Mouse (Mus musculus) heart, postnatal 14 days (tissue): ENCODE data around the gene Slc6a5. TPM values are rescaled to one million over a fixed set of nuclear protein-coding genes. Genes with fewer than 3 reads are reported as not detected.

ENCODE experiments used
- DNase-seq, 2 experiments: peaks; one replicate each; pipeline ENCODE4 v3.0.0; 2021 to 2022
- intact Hi-C: fragments of 180-260 bp; cut with DNase I; formaldehyde crosslinking; loops from one replicate; pipeline ENCODE4 v1.15.1; 2025
- total RNA-seq, 2 experiments: library from RNA; stranded (reverse); gene quantifications; 2 replicates each; pipeline ENCODE4 v1.2.3; 2021

The Slc6a5 gene
- total RNA-seq, 2 experiments from 2014 or later = not detected

- no peak for DNase-seq
- intact Hi-C loops = no loop called here
Observed at GRCm38 (mm10) chr7:49974841-49975440, 65.0 kb downstream of the Slc6a5 start, which contains the start of gene Nell1. Gene Nell1 (plus strand): TSS chr7:49974864.

- intact Hi-C loops = no loop called here
- DNase-seq = no peak
Observed at GRCm38 (mm10) chr7:49975441-49976121, 65.6 kb downstream of the Slc6a5 start.

GRCm38 (mm10) chr7:49981511-49982227 is 71.7 kb downstream of the Slc6a5 start:
- DNase-seq = no peak
- intact Hi-C loops = no loop called here

- intact Hi-C loops = no loop called here
- no peak for DNase-seq
Observed at GRCm38 (mm10) chr7:49984698-49985097, 74.8 kb downstream of the Slc6a5 start.

GRCm38 (mm10) chr7:49985947-49986346 is 76.0 kb downstream of the Slc6a5 start:
- intact Hi-C loops = no loop called here
- DNase-seq = no peak

- DNase-seq = no peak
- intact Hi-C loops = no loop called here
Observed at GRCm38 (mm10) chr7:49999321-49999720, 89.4 kb downstream of the Slc6a5 start.

GRCm38 (mm10) chr7:50005268-50005667 is 95.3 kb downstream of the Slc6a5 start:
- no peak for DNase-seq
- intact Hi-C loops = no loop called here

Other genes with a start within 250 kb of the Slc6a5 start
- gene Htatip2, start 151.0 kb upstream of the Slc6a5 start, total RNA-seq = 1 to 10 TPM; 5.3 to 6.9 TPM
- 10 to 100 TPM; 10.1 to 10.2 TPM for gene Prmt3, start 131.8 kb upstream of the Slc6a5 start, total RNA-seq
- gene Nell1, start 64.7 kb downstream of the Slc6a5 start, total RNA-seq = not detected